Mouse (Mus musculus) cortical plate, adult 2 months (tissue): ENCODE measurements around the gene Tdrd6.

ENCODE experiments used
- CTCF ChIP-seq: fragments of 200-500 bp; IDR thresholded peaks from 2 replicates; pipeline ENCODE4 v1.5.1; 2011; ENCODE audit warnings: mild to moderate bottlenecking, control low read depth, low read length; ENCODE audit not compliant: insufficient read depth; ENCODE audit errors: extremely low read depth
- POLR2A ChIP-seq: fragments of 200-500 bp; IDR thresholded peaks from 2 replicates; pipeline ENCODE4 v1.6.1; 2011; ENCODE audit warnings: mild to moderate bottlenecking, low read length, control low read depth; ENCODE audit not compliant: insufficient read depth; ENCODE audit errors: extremely low read depth

DNA sequence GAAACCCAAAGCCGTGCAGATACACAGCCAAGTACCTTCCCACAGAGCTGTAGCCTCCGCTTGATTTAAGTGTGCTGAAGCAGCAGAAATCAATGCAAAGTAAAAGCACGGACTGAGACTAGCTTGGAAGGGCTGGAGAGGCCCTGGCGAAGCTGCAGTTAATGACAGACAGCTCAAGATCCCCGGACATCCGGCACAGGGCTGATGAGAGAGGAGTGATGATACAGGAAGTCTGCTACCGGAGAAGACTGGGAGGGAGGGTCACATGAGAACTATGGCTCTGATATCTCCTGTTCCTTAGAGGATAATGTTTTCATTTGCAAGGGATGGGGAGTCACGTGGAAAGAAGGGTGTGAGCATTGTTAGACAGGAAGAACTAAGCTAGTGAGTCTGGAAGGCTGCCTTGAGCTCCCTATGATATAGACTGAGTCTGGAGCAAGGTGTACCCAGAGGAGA, 49.1 kb downstream of the Tdrd6 start:
- TF ChIP-seq POLR2A, result no peak
- TF ChIP-seq CTCF, result no peak
